Mouse (Mus musculus) layer of hippocampus, postnatal 10 days (tissue): ENCODE results near the gene Pcx. TPM values are rescaled to one million over a fixed set of nuclear protein-coding genes. Genes with fewer than 3 reads are reported as not detected.
"Not testable (repeated sequence)": the region's sequence is repeated elsewhere in the genome, so short reads cannot be mapped to it uniquely, and the experiment has no call there.

Experiments used
- DNase-seq, 2 experiments: peaks; one replicate each; pipeline ENCODE4 v3.0.0; 2021; ENCODE audit warnings: low spot score in 2 of 2
- total RNA-seq, 2 experiments: library from RNA; stranded (reverse); gene quantifications; 2 replicates each; pipeline ENCODE4 v1.2.3; 2021

Pcx gene
- total RNA-seq, 2 experiments from 2014 or later = 39.4 to 47.9 TPM

DNA sequence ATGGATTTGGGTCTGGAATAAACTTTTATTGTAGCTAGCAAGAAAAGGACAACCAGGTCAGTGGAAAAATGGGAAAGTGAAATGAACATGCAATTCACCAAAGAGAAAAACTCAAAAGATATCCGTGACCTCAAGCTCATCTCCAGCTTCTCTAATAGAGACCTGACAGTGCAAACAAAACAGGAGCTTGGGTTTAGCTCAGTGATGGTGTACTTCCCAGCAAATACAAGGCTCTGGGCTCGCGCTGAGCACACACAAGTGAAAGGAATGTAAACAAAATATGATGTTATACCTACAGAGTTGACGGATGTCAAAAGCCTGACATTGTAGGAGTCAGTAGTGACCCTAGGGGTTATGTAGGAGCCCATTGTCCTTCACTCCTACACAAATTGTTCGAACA is 69.0 kb downstream of the Pcx start:
- DNase-seq = no peak

DNA sequence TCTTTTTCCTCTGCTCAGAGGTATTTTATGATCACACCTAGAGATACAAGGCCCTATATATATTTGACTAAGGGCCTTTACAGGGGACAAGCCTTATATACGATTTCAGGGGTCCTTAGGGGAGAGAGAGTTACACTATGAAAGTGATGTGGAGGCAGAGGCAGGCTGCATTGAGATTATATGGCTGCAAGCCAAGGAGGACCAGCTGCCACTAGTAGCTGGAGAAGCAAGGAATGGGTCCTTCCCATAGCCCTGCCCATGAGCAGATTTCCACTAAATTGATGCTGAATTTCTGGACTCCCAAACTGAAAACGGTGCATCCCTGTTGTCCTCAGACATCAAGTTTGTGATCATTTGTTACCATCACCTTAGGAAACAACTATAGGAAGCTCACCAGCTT is 73.6 kb downstream of the Pcx start:
- no peak for DNase-seq

DNA sequence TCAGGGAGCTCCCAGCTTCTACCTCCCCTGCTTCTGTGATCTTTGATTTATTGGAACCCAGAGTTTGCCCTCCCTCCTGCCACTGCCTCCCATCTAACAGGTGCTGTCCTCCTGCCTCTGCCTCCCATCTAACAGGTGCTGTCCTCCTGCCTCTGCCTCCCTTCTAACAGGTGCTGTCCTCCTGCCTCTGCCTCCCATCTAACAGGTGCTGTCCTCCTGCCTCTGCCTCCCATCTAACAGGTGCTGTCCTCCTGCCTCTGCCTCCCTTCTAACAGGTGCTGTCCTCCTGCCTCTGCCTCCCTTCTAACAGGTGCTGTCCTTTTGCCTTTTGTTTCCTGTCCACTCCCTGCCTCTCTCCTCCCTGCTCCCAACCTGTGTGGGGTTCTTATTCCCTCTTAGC is 76.5 kb downstream of the Pcx start:
- DNase-seq = not testable (repeated sequence)

DNA sequence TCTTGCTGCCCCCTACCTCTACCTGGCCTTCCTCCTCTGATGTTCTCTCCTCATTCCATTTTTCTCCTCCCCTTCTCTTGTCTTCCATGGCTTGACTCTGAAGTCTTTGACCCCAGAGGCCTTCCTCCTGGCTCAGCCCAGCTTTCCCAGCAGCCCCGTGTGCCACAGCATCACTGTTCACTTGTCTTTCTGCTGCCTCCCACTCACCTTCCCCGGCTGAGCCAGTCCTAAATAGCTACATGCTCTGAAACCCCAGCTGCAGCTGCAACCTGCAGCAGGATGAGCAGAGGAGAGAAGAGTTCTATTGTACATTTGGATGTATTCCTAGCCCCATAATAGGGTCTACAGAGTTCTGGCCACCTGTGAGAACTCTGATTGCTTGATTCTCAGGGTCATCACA is 77.2 kb downstream of the Pcx start:
- DNase-seq = no peak

DNA sequence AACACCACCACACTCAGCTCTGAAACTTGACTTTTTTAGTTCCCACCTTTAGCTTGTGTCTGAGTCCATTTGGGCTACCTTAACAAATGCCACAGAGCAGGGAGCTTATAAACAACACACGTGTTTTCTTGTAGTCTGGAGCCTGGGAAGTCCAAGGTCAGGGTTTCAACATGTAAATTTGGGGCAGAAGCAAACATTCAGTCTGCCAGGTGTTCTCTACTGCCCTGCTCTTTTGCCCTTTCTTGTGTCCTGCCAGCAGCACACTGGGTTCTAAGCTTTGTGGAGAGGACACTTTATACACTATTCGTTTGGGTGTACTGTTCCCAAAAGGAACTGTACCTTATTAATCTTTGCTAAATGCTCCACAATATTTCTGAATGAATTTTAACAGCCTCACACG is 78.2 kb downstream of the Pcx start:
- DNase-seq = no peak

DNA sequence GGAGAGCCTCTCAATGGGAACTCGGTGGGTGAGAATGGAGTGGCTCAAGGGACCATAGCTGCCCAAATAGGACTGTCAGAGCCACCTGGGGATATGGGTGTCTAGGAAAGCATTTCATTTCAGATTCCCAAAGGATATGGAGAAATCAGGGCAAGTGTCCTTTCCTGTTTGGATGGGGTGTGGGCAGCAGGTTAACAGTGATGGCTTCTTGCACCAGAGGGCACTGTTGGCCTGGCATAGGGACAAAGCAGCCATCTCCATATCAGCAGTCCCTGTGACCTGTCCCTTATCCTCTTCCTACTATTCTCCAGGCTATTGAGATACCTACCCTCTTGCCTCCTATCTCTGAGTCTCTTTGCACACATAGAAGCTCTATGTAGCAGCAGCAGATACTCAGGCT is 78.8 kb downstream of the Pcx start:
- DNase-seq = no peak

DNA sequence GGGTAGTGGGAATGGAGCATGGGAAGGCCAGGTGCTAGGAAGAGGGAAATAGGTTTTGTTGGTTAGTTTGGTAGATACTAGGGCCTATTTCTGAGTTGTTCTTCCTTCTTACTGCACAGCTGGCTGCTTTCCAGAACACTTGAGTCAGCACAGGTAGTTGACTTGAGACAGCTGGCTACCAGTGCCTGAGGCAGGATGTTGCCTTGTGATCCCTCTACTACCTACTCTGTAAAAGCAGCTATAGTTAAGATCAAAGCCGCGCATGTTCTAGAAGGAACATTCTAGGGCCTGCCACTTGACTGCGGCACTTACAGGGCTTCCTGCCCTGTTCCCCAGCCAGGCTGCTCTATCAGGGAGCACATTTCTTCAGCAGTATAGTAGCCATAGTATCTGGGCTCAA is 79.8 kb downstream of the Pcx start:
- no peak for DNase-seq

DNA sequence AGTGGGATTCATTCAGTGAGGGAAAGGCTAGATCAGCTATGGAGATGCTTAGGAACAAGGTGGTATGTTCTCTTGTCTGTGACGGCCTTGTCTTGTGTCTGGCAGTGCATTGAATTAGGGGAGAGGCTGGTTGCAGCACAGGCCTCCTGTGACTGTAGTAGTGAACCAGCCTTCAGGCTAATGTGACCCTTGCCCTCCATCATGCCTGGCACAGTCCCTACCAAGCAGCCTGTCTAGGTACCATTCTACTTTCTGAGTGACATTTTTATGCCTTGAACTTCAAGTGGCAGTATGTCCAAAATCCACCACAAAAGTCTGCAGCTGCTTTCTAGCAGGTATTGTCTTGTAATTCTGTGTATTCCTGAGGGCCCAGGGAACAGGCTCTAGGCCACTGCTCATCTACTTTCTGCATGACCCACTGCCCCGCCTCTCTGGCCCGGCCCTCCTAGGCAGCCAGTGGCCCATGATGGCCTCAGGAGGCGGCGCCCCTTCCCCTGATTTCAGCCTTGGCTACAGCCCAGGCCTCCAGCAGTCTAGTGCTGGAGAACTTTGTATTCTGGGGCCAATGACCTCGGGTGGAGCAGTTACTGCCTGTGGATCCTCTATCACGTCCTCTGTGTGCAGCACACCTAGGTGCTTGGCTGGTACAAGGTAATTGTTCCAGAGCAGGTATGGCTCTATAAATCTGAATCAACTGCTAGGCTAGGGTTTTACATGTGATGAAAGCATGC is 83.7 kb downstream of the Pcx start:
- no peak for DNase-seq

DNA sequence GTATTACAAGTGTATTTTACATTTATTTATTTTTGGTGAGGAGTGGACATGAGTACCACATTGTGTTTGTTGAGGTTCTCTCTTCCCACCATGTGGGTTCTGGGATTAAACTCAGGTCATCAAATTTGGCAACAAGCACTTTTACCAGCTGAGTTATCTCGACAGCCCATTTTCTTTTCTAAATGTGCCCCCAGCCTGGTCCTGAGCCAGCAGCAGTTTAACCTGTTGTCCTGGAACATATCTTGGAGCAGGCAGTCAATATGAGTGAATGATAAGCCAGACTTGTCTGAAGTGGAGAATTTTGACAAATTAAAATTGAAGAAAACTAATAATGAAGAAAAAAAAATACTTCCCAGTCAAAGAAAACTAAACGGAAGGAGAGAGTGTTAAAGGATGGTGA is 85.8 kb downstream of the Pcx start:
- no peak for DNase-seq

DNA sequence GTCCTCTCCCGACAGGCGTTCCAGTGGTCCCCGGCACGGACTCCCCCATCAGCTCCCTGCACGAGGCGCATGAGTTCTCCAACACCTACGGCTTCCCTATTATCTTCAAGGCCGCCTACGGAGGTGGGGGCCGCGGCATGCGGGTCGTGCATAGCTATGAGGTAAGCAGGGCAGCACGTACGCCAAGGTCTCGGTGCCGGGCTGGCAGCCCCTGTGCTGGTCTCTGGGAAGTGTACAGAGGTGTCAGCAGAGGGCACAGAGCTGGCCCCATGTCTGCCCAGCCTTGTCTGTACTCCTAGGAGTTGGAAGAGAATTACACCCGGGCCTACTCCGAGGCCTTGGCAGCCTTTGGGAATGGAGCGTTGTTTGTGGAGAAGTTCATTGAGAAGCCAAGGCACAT is 92.2 kb downstream of the Pcx start:
- DNase-seq = no peak

DNA sequence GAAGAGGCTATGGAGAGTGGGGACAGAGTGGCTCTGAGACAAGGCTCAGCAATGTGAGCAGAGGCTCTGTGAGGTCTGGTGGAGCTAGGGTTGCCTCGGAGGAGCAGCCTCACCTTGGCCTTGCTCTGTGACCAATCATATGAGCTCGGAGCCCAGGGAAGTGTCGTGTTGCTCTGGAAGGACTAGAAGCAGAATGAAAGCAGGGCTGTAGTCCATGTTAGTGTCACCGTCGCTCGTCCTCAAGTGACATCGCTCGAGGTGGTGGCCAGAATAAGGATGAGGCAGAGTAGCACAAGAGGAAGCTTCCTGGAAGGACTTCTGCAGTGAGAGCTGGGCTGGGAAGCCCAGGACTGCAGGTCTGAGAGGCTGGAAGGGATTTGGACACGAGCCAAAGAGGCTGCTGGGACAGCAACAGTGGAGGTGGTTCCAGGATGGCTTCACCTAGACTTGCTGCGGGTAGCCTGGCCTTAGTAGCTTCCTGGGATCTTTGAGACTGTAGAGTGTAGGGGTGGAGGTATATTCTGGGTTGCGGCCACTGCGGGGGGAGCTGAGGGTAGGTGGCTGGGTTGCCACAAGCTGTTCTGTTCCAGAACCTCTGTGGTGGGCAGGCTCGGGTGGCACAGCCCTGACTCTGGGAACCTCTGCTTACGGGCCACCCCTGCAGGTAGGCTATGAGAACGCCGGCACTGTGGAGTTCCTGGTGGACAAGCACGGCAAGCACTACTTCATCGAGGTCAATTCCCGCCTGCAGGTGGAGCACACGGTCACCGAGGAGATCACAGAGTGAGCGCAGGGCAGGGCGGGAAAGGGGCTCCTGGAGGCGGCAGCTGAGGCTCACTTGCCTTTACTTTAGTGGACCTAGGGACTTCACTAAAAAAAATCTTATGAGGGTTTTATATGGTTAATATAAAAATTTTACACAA is 93.8 kb downstream of the Pcx start:
- DNase-seq = no peak

DNA sequence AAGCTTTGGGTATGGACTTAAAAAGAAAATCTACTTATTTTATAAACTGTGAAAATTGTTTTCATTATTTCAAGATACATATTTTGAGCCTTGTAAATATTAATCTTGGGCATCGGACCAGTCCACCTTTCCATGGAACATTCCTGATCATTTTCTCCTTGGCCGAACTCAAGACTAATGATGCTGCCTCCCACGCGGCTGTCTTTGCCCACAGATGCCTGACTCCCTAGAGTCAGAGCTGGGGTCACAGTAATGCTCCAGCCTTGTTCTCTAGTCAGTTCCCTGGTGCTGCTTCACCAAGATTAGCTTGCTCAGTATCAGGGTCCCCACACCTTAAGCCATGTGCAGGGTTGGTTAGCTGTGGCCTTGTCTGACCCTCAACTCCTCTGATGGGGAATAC is 95.4 kb downstream of the Pcx start:
- no peak for DNase-seq

DNA sequence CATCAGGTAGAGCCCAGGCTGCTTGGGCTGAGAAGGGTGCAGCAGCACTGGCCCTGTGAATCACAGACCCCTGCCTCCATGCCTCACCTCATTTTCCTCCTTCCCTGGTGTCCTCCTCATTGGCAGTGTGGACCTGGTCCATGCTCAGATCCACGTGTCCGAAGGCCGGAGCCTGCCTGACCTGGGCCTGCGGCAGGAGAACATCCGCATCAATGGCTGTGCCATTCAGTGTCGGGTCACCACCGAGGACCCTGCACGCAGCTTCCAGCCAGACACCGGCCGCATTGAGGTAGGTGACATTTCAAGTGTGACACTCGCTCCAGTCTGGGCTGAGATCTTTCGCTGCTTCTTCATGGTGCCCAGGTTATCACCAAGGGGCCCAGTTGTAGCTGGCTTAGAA is 97.1 kb downstream of the Pcx start:
- DNase-seq = no peak

DNA sequence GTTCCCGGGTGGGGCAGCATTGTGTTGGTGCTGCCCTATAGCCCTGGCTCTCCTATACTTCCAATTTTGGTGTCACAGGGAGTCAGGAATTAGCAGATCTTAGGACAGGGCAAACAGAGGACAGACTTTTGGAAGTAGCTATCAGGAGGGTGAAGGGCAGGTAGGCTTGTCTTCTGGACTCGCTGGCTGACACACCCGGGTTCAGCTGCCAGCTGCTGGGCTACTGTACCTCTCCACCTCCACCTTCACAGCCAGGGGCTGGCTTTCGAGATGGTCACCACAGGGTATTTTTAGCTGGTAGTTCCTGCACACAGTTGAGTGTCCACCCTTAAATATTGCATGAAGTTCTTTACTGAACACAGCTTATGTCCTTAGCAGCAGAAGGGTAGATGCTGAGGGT is 98.2 kb downstream of the Pcx start:
- DNase-seq = no peak

DNA sequence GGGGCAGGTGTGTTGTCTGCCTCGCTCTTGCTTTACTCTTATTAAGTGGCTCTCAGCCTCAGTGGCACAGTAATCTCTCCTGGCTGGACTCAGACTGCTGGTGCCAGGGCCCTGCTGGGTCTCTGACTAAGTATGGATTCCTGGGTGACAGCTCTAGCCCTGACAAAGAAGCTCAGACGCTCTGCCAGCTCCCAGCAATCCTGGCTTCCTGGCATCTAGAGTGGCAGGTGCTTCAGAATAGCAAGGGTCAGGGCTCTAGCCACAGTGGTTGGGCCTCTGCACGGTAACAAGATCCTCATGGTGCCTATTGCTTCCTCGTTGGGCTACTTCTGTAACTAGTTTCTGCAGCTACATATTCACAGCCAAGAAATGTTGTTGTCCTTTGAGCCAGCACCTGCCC is 99.8 kb downstream of the Pcx start:
- DNase-seq = no peak

DNA sequence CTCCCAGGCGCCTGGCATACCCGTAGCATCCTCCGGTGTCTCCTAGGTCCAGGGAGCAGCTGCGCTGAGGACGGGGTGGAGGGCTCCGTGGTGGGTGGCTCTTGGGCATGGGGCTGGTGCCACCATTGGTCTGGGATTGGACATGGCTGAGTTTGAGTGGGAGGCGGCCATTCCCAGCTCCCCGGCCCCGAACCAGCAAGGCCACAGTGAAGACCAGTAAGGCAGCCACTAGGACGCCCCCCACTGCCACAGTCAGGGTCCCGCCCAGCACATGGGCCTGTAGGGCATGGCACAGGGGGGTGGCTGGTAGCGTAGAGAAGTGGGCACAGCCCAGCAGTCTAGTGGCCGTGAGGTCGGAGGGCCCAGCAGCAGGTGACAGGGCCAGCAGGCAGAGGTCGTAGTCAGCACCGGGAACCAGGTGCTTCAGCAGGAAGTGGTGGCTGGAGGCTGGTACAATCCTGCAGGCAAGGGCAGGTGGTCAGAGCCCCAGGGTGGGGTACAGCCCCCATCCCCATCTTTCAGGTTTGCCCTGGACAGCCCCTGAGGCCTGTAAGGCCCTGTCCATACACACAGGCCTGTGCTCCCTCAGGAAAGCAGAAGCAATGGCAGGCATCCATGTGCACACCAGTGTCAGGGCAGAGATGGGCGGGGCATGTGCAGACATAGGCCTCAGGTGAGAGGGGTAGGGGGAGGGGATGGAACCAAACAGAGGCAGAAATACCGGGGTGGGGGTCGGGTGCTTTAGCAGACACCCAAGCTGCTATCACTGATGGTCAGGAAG is 102.1 kb downstream of the Pcx start:
- no peak for DNase-seq

DNA sequence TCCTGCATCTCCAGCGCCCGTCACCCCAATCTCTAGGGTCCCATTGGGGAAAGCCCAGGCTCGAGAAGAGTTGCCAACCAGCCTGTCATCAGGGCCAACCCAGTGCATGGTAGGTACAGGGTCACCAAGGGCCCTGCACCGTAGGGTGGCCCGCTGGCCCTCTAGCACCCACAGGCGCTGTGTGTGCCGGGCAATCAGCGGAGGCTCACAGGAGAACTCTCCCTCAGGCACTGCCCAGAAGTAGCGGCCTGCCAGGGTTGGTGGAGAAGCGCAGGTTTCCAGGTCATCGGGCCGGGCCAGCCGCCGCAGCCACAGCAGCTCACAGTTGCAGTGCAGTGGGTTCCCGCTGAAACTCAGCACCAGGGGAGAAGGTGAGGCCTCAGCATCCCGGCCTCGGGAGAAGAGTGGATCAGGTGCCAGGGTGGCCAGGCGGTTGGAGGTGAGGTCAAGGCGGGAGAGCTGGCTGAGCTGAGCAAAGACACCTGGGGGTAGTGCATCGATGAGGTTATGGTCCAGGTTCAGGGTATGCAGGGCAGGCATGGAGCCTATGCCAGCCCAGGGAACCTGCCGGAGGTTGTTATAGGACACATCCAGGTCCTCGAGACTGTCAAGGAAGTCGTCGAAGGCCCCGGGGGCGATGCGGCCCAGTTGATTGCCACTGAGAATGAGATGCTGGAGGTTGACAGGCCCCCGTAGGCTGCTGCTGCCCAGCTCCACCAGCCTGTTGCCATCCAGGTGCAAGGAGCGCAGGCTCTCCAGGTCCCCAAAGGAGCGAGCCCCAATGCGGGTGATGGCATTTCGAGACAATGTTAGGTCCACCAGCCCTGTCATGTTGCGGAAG is 103.4 kb downstream of the Pcx start:
- no peak for DNase-seq

DNA sequence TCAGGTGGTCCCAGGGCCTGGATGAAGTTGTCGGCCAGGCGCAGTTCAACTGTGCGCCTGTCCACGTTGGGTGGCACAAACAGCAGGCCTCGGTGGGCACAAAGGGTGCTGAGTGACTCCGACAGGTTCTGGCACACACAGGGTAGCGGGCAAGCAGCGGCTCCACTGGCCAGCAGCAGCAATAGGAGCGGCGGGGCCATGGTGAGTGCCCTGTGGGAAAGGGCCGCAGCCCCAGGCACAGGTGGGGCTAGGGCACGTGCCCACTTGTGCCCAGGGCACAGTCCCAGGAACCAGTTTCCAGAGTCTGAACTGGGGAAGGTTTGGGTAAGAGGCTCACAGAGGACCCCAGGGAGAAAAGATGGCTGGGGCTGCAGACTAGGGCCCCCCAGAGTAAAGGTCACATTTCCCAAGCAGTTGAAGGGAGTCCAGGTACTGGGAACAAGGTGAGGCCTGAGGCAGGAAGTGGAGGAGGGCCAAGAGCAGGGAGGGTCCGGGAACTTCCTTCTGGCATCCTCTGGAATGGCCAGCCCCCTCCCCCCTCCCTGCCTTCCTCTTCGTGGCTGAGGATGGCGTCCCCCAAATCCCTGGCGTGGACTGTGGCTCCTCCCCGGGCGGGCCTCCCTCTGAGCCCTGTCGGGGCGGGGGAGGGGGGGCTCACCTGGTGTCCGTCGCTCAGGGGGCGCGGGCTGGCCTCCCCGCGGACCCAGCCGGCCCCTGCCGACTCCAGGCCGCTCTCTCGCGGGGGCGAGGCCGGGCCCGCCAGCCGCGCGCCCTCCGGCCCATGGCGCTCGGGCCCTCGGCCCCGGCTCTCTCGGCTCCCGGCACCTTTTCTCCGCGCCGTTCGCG is 104.3 kb downstream of the Pcx start:
- peak in 1 of 2 experiments; percentile 55 for DNase-seq

DNA sequence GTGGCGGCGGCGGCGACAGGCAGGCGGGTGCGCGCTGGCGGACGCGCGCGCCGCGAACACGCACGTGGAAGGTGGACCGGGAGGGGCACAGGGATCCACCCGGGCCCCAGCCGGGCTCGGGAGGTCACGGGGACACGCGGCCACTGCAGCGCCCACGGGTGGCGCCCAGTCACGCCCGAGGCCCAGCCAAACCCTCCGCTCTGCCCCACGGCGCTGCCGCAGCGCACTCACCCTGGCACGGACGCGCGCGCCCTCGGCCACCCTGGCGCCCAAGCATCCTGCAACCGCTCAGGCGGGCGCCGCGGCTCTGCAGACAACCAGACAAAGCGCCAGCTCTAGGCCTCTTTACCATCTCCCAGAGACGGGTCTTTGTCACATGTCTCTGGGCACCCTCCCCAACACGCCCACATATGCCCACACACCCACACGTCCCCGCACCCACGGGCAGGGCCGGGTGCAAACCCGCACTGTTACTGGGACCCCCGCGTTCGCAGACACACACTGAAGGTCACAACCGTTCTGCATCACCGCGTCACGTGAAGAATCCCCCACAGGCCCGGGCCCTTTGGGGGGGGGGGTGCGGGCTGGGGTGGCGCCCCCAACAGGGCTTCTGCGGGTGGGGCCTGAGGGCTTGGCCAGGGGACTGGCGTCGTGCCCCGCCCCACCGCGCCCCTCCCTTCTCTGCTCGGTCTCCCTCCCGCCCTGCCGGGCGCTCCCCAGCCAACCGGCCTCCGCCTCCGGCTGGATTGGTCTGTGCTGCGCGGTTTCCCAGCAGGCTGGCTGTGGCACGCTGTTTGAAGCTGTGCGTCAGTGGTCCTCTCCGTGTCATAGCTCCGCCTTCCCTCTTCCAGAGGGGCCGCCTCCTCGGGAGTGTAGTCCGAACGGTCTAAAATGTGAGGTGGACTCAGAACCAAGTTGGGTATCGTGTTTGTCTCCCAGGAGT is 105.2 kb downstream of the Pcx start, which contains the start of gene Lrfn4:
TSS of gene Lrfn4 (minus strand) at position 517 of the 943 bp plus-strand sequence.
- DNase-seq = peak; percentile 83 to 90
